Mouse (Mus musculus) lung, adult 2 months (tissue): ENCODE data around the gene Cd72.

ENCODE experiments used
- CTCF ChIP-seq: fragments of 200-500 bp; IDR thresholded peaks from 2 replicates; pipeline ENCODE4 v1.5.1; 2011; ENCODE audit warnings: mild to moderate bottlenecking, low read length, control low read depth; ENCODE audit not compliant: insufficient read depth
- POLR2A ChIP-seq: fragments of 200-500 bp; IDR thresholded peaks from 2 replicates; pipeline ENCODE4 v1.6.1; 2011; ENCODE audit warnings: low read depth, mild to moderate bottlenecking, control low read depth, low read length, borderline replicate concordance; ENCODE audit errors: extremely low read depth

GRCm38 (mm10) chr4:43398829-43399331 lies 55.5 kb downstream of the Cd72 start:
- TF ChIP-seq POLR2A: peak; percentile 50; the same call in 1 of the 2 replicates
- TF ChIP-seq CTCF: no peak
